Mouse (Mus musculus) testis, postnatal 10 days (tissue): ENCODE measurements at regions not wholly inside any gene's neighbourhood (a gene's known extent, or its start where the extent isn't known, plus 50 kb on each side); places are given as distances from the start of the nearest gene placed in this dataset.

ENCODE experiments used
- DNase-seq: peaks from one replicate; pipeline ENCODE4 v3.0.0; 2021; ENCODE audit warnings: low spot score

- no peak for DNase-seq
Observed at GRCm38 (mm10) chr1:51531360-51531759, 53.1 kb upstream of the Nabp1 start.

GRCm38 (mm10) chr1:51530191-51530926 is 52.1 kb upstream of the Nabp1 start:
- no peak for DNase-seq

GRCm38 (mm10) chr1:51529653-51530052 is 51.4 kb upstream of the Nabp1 start:
- DNase-seq: no peak

GRCm38 (mm10) chr1:51528671-51529070 is 50.4 kb upstream of the Nabp1 start:
- no peak for DNase-seq
